Mouse (Mus musculus) hindbrain, embryonic 11.5 days (tissue): ENCODE measurements around the gene Cc2d1a. TPM values are rescaled to one million over a fixed set of nuclear protein-coding genes. Genes with fewer than 3 reads are reported as not detected.
A peak's percentile ranks its signal among the peaks of the same experiment; 100 is the strongest.

ENCODE experiments used
- ATAC-seq: fragments of 200-750 bp; cut with Nextera tagmentation; 2 replicates; pipeline ENCODE4 v1.8.0; 2017; ENCODE audit warnings: mild to moderate bottlenecking, moderate TSS enrichment, moderate library complexity; ENCODE audit not compliant: low FRiP score
- DNase-seq: peaks from one replicate; pipeline ENCODE4 v3.0.0-alpha.2; 2015; ENCODE audit warnings: low spot score
- H3K27ac ChIP-seq: fragments of 300-500 bp; sonication (generic); 2 replicates; pipeline ENCODE4 v1.5.1; 2014; ENCODE audit warnings: mild to moderate bottlenecking, low read depth, low read length
- H3K27me3 ChIP-seq: fragments of 300-500 bp; sonication (generic); 2 replicates; pipeline ENCODE4 v1.6.1; 2014; ENCODE audit warnings: mild to moderate bottlenecking, low read length, moderate library complexity, mixed read lengths; ENCODE audit not compliant: control insufficient read depth, insufficient read depth
- H3K36me3 ChIP-seq: fragments of 300-500 bp; sonication (generic); 2 replicates; pipeline ENCODE4 v1.6.1; 2014; ENCODE audit warnings: mild to moderate bottlenecking, low read length, moderate library complexity, mixed read lengths; ENCODE audit not compliant: control insufficient read depth, insufficient read depth
- H3K4me1 ChIP-seq: fragments of 300-500 bp; sonication (generic); replicated peaks from 2 replicates; pipeline ENCODE4 v1.6.1; 2014; ENCODE audit warnings: low read length, mixed read lengths; ENCODE audit not compliant: control insufficient read depth, insufficient read depth
- H3K4me2 ChIP-seq: fragments of 300-500 bp; sonication (generic); replicated peaks from 2 replicates; pipeline ENCODE4 v1.6.1; 2014; ENCODE audit warnings: mild to moderate bottlenecking, low read depth, low read length
- H3K4me3 ChIP-seq: fragments of 300-500 bp; sonication (generic); 2 replicates; pipeline ENCODE4 v1.5.1; 2014; ENCODE audit warnings: low read depth, low read length
- H3K9ac ChIP-seq: fragments of 300-500 bp; sonication (generic); 2 replicates; pipeline ENCODE4 v1.6.1; 2014; ENCODE audit warnings: low read depth, low read length
- H3K9me3 ChIP-seq: fragments of 300-500 bp; sonication (generic); 2 replicates; pipeline ENCODE4 v1.6.1; 2016; ENCODE audit warnings: low read length; ENCODE audit not compliant: control insufficient read depth
- WGBS: fragments of 180-500 bp; shearing (Covaris S2); extraction: QIAGEN DNeasy Blood & Tissue Kit; methylation state at CpG from one replicate; pipeline ENCODE4 v1.1.7; 2014; 5-methylcytosine and 5-hydroxymethylcytosine counted together
- polyA plus RNA-seq: library from polyadenylated mRNA; unstranded; fragments of >200 nt; fragmentation: Nextera tagmentation; extraction: Ambion mirVana; gene quantifications from 2 replicates; pipeline ENCODE4 v1.2.1, GENCODE M21; 2014

Cc2d1a gene
- polyA plus RNA-seq, 1 experiment from 2014 or later = 8.8 TPM

DNA sequence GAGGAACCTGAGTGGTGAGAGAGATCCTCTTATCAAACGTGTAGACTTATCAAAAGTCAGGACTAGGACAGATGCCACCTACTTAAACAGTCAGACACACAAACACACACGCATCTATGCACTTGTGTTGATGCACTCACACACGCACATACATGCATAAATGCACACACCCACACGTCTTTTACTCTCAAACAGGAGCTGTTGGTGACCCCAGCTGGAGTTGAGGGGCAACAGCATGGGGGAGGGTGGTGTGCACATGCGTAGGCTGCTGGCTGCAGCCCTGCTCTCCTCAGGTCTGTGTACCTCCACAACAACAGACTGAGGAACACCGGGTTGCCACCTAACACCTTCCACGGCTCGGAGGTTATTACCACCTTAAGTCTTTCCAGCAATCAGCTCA lies 19.5 kb downstream of the Cc2d1a start:
- H3K9me3 ChIP-seq = no peaks in the 10 kb centered on the region
- no peak overlapping the region for H3K4me2 ChIP-seq
- no peak overlapping the region for H3K9ac ChIP-seq
- H3K4me3 ChIP-seq = no peak overlapping the region
- 76% methylated on average over 8 of the region's 8 CpGs for WGBS
- H3K27ac ChIP-seq = no peak overlapping the region
- ATAC-seq (no peak), DNase-seq (no peak)
- no peaks in the 10 kb centered on the region for H3K4me1 ChIP-seq
- H3K27me3 ChIP-seq = no peaks in the 10 kb centered on the region
- no peaks in the 10 kb centered on the region for H3K36me3 ChIP-seq

DNA sequence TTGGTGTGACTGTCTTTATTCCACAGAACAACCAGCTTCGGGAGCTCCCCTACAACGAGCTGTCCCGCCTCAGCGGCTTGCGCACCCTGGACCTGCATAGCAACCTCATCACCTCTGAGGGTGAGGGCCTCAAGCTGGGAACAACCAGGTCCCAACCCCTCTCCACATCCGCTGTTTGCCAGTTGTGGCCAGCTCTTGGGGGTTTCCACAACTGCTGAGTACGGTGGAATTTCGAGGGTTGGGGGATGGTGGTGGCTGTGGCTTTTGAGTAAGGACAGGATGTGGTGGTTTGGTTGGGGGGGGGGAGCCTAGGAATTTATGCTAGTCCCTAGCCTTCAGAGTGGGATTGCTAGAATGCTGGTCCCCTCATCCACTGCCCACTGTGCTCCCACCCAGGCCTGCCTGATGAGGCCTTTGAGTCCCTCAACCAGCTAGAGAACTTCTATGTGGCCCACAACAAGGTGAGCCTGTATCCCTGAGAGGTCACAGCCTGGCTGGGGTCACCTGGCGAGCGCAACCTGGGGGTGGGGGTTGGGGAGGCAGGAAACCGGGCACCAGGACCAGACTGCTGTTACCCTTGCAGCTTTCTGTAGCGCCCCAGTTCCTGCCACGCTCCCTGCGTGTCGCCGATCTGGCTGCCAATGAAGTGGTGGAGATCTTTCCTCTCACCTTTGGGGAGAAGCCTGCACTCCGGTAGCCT lies 20.4 kb downstream of the Cc2d1a start:
- Histone ChIP-seq H3K9ac (no peak overlapping the region), H3K27ac (no peak overlapping the region), H3K4me2 (no peak overlapping the region), H3K4me3 (no peak overlapping the region), H3K9me3 (no peaks in the 10 kb centered on the region), H3K4me1 (no peaks in the 10 kb centered on the region), H3K36me3 (no peaks in the 10 kb centered on the region), H3K27me3 (no peaks in the 10 kb centered on the region)
- DNase-seq (no peak), ATAC-seq (no peak)
- WGBS = 66% methylated on average over 17 of the region's 17 CpGs

DNA sequence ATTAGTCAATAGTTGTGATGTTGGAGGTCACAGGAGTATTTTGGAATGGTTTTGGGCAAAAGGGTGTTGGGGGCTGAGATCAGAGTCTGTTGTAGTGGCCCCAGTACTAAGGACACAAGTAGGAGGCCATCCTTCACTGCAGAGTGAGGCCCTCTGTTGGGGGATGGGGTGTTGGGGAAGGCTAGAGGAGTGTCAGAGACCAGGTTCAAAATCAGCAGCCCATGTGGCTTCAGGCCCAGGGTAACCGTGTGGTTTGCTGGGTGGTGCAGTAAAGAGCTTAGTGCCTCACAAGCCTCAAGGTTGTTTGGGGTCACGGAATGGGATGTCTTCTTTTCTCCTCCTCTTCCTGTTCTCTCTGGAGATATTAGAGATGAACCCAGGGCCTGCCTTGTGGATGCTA lies 21.0 kb downstream of the Cc2d1a start:
- H3K9ac ChIP-seq = no peak overlapping the region
- no peaks in the 10 kb centered on the region for H3K27me3 ChIP-seq
- H3K4me2 ChIP-seq = no peak overlapping the region
- H3K4me1 ChIP-seq = no peaks in the 10 kb centered on the region
- H3K36me3 ChIP-seq = no peaks in the 10 kb centered on the region
- DNase-seq = no peak
- no peak overlapping the region for H3K27ac ChIP-seq
- H3K9me3 ChIP-seq = no peaks in the 10 kb centered on the region
- no peak for ATAC-seq
- H3K4me3 ChIP-seq = no peak overlapping the region
- WGBS = 79% methylated on average over 2 of the region's 2 CpGs

DNA sequence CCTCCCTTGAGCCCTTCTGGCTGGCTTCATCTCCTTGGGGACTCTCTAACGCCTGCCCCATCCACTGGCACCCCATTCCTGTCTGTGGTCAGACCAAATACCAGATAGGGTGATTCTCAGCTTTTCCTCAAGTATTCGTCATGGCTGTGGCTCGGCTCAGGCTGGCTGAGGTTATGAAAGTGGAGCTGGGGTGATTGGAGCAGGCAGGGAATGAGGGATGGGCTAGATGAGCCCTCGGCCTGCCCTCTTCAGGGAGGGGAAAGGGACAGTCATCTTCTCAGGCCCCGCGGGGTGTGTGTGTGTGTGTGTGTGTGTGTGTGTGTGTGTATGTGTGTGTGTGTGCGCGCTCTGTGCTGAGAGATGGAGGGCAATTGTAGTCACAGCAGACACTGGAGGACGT lies 22.1 kb downstream of the Cc2d1a start, which contains the start of gene Podnl1:
TSS of gene Podnl1 (plus strand) at position 334 of the 400 bp plus-strand sequence.
- H3K27me3 ChIP-seq = no peaks in the 10 kb centered on the region
- no peaks in the 10 kb centered on the region for H3K36me3 ChIP-seq
- no peaks in the 10 kb centered on the region for H3K9me3 ChIP-seq
- WGBS = 62% methylated on average over 9 of the region's 9 CpGs
- no peaks in the 10 kb centered on the region for H3K4me1 ChIP-seq
- no peak within 1 kb of the TSS for H3K27ac ChIP-seq
- DNase-seq (no peak), ATAC-seq (no peak)
- H3K4me2 ChIP-seq = no peak within 1 kb of the TSS
- no peak within 1 kb of the TSS for H3K4me3 ChIP-seq
- no peak within 1 kb of the TSS for H3K9ac ChIP-seq

DNA sequence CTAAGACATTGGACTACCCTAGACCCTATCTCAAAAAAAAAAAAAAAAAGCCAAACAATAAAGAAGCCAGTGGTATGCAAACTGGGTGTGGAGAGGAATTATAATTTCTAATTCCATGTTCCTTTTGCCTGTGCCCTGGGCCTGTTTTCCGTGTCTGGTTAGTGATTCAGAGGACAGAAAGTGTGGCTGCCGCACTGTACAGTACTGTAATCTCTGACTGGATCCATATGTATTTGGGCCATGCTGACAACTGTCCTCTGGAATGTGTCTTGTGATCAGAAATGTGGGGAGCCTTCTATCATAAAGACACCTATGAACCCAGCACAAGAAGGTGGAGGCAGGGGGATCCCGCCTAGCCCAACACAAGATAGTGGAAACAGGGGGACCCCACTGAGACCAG lies 25.6 kb downstream of the Cc2d1a start:
- 90% methylated on average over 3 of the region's 3 CpGs for WGBS
- no peak overlapping the region for H3K27ac ChIP-seq
- no peak overlapping the region for H3K4me2 ChIP-seq
- no peak overlapping the region for H3K9ac ChIP-seq
- no peaks in the 10 kb centered on the region for H3K4me1 ChIP-seq
- ATAC-seq (no peak), DNase-seq (no peak)
- no peak overlapping the region for H3K4me3 ChIP-seq
- no peaks in the 10 kb centered on the region for H3K36me3 ChIP-seq
- H3K27me3 ChIP-seq = no peaks in the 10 kb centered on the region
- H3K9me3 ChIP-seq = no peaks in the 10 kb centered on the region

DNA sequence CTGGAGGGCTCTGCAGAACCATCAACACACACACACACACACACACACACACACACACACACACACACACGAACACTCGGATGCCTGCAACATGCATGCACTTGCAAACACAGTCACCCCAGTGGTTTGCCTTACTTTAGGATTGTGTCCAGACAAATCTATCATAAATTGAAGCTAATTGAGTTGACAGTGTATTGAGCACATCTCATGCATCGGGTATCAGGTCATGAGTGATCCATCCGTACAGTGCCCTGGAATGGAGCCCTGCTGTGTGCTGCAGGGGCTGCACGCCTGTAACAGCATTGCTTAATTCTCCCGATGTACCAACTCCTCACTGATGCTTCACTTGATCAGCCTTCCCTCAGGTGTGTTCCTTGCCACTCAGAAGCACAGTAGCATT lies 32.1 kb downstream of the Cc2d1a start:
- H3K9me3 ChIP-seq = no peaks in the 10 kb centered on the region
- H3K27me3 ChIP-seq = no peaks in the 10 kb centered on the region
- ATAC-seq (no peak), DNase-seq (no peak)
- H3K4me1 ChIP-seq = no peaks in the 10 kb centered on the region
- no peak overlapping the region for H3K9ac ChIP-seq
- H3K36me3 ChIP-seq = no peaks in the 10 kb centered on the region
- H3K4me2 ChIP-seq = no peak overlapping the region
- H3K4me3 ChIP-seq = no peak overlapping the region
- no peak overlapping the region for H3K27ac ChIP-seq
- WGBS = 83% methylated on average over 6 of the region's 6 CpGs

DNA sequence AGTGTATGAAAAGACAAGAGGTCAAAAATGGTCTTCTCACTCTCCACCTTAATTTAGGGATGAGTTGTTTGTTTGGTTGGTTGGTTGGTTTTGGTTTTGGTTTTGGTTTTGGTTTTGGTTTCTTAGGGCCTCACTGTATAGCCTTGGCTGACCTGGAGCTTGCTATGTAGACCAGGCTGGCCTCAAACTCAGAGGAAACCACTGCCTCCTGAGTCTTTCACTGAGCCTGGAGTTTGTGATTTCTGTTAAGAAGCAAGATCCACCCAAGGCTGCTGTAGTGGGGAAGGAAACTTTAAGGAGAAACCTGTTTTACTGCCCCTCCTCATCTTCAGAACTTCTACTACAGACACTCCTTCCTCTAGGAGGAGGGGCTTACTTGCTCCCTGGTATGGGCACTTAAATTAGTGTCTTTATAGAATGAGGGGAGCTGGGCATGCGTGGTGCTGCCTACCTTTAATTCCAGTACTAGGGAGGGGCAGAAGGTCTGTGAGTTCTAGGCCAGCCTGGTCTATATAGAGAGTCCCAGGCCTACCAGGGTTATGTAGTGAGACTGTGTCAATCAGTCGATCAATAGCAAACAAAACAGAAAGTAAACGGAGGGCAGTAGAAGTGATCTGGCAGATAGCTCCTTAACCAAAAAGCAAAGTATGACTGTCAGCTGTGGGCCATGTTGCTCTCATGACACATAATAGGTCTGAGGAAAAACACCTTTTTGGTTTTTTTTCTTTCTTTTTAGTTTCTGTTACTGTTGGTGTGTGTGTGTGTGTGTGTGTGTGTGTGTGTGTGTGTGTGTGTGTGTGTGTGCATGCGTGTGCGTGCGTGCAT lies 41.3 kb downstream of the Cc2d1a start:
- no peak overlapping the region for H3K27ac ChIP-seq
- H3K36me3 ChIP-seq = no peaks in the 10 kb centered on the region
- WGBS = 94% methylated on average over 6 of the region's 6 CpGs
- no peaks in the 10 kb centered on the region for H3K27me3 ChIP-seq
- no peak overlapping the region for H3K9ac ChIP-seq
- DNase-seq (no peak), ATAC-seq (no peak)
- H3K4me2 ChIP-seq = no peak overlapping the region
- H3K9me3 ChIP-seq = no peaks in the 10 kb centered on the region
- no peaks in the 10 kb centered on the region; the same call in 1 of the 2 replicates for H3K4me1 ChIP-seq
- H3K4me3 ChIP-seq = no peak overlapping the region

DNA sequence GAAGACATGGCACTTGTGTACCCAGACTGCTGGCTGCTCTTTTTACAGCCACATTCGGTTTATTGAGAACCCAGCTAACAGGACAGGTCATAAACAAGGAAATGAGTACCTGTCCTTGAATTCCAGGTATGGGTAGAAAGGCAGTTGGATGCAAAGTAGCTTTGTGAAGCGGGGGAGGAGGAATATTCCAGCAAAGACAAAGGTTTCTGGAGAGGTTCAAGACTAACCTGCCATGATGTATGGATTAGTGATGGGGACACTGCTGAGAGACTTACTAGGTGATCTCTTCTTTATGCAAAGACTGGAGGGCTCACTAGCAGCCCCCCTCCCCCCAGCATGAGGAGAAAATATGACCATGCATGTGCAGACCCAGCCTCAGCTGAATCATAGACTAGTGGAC lies 42.1 kb downstream of the Cc2d1a start:
- no peaks in the 10 kb centered on the region; the same call in 1 of the 2 replicates for H3K4me1 ChIP-seq
- H3K27ac ChIP-seq = 0 out of 2 replicates have a peak overlapping the region, but pooled peaks have one; percentile 27
- 81% methylated on average over 2 of the region's 2 CpGs for WGBS
- H3K9ac ChIP-seq = no peak overlapping the region
- no peaks in the 10 kb centered on the region for H3K9me3 ChIP-seq
- ATAC-seq = no peak
- no peaks in the 10 kb centered on the region for H3K36me3 ChIP-seq
- H3K27me3 ChIP-seq = no peaks in the 10 kb centered on the region
- no peak overlapping the region for H3K4me2 ChIP-seq
- DNase-seq = no peak
- H3K4me3 ChIP-seq = no peak overlapping the region
